ENCODE assay signal across 8 mouse cellular contexts in the genomic region with DNA sequence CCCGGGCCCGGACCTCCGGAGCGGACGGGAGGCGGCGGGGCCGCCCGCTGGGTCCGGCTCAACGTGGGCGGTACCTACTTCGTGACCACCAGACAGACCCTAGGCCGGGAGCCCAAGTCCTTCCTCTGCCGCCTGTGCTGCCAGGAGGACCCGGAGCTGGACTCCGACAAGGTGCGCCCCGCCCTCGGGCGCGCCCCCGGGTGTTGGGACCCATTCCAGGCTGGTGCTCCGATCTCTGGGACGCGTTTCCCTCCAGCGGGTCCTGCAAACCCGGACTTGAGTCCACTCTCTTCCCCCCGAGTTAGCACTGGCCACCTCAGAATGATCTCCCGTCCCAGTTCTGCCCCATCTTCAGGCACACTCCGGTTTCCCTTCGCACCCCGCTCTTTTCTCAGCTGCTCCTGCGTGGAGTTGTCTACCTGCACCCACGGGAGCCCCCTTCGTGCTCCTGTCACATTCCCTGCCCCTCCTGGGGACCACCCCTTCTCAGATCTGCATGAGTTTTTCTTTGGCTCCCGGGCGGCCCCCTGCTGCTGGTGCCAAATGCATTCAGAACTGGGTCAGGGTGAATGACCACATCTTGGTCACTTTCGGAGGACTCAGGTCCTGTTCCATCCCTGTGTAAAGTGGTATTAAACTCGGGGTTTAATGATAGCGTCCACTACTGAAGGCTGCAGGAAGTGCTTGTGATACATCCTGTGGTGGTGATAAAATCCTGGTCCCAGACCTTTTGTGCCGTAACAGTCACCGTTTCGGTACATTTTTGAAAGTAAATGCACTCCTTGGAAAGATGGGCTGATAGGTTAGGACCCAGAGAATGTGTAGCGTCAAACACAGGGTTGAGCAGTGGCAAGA. TPM values are rescaled to one million over a fixed set of nuclear protein-coding genes. Genes with fewer than 3 reads are reported as not detected.
DNase-seq lines count a peak whose midpoint lies in the region; ATAC-seq and TF ChIP-seq lines count a peak whose summit lies in the region.

No protein-coding gene starts in this region.

- intact Hi-C loops in heart, postnatal 14 days (cut with DNase I): loop anchor here (5.0 kb wide), 1 partner anchor 117 kb away; the partner anchor contains the start of gene Sumo2

- no peaks in the 10 kb centered on the region for H3K9me3 ChIP-seq in ES-E14 (ENCODE audit: control insufficient read depth, insufficient read depth, low read depth, low read length)
- H3K9me3 ChIP-seq in forebrain, embryonic 15.5 days: no peaks in the 10 kb centered on the region
- no peaks in the 10 kb centered on the region for H3K9me3 ChIP-seq in lung, postnatal 0 days (ENCODE audit: low read length)

- H3K27me3 ChIP-seq in forebrain, embryonic 15.5 days: no peaks in the 10 kb centered on the region
- H3K27me3 ChIP-seq in lung, postnatal 0 days (replicated peaks; ENCODE audit: insufficient read depth, low read length): no peaks in the 10 kb centered on the region

- ATAC-seq in forebrain, embryonic 15.5 days (replicated peaks): peak; percentile 73
- ATAC-seq in lung, postnatal 0 days: peak; percentile 58

- peaks cover 0 to 4% of the 10 kb centered on the region in 2 experiments; a peak in 2 of 4 replicates for H3K4me1 ChIP-seq in ES-E14 (ENCODE audit: control insufficient read depth in 2 of 2, insufficient read depth in 2 of 2, low read length in 2 of 2, poor library complexity in 1 of 2)
- H3K4me1 ChIP-seq in brown adipose tissue, adult 24 weeks (ENCODE audit: control insufficient read depth, insufficient read depth, insufficient read length, low read length): peaks cover 3% of the 10 kb centered on the region; the same call in 1 of the 2 replicates
- H3K4me1 ChIP-seq in forebrain, embryonic 15.5 days: peaks cover 28% of the 10 kb centered on the region
- H3K4me1 ChIP-seq in lung, postnatal 0 days (ENCODE audit: insufficient read depth, low read depth, low read length): peaks cover 8% of the 10 kb centered on the region; the same call in 1 of the 2 replicates

- WGBS in forebrain, embryonic 15.5 days: 2% methylated on average over 36 of the region's 45 CpGs
- 2% methylated on average over 36 of the region's 45 CpGs for WGBS in lung, postnatal 0 days

- no peak for DNase-seq in ES-E14 (ENCODE audit: low read depth, low spot score)
- DNase-seq in heart, postnatal 14 days: peak; percentile 70 to 74
- DNase-seq in layer of hippocampus, adult 9-11 months: peak; percentile 65
- peak; percentile 60 for DNase-seq in lung, postnatal 0 days (ENCODE audit: low spot score)
- DNase-seq in retina, postnatal 1 day: peak; percentile 65
- DNase-seq in yolk sac, embryonic 10.5 days (ENCODE audit: low spot score): peak; percentile 63

- no peak for TF ChIP-seq EP300 in lung, postnatal 0 days (IDR thresholded peaks at IDR 0.05)

- in situ Hi-C loops in ES-E14 (cut with MboI; ENCODE audit: low sequenced_read_pairs in 2 of 2, unreplicated experiment in 2 of 2): no loop called here

- H3K4me2 ChIP-seq in forebrain, embryonic 15.5 days (replicated peaks): peak overlapping the region; percentile 93
- peak overlapping the region; percentile 89 for H3K4me2 ChIP-seq in lung, postnatal 0 days (replicated peaks; ENCODE audit: low read depth, low read length)

- TF ChIP-seq CTCF in lung, postnatal 0 days (IDR thresholded peaks at IDR 0.05): no peak; the same call in 1 of the 2 replicates

- H3K27ac ChIP-seq in ES-E14 (ENCODE audit: insufficient read depth, low read depth, low read length, poor library complexity, severe bottlenecking): 0 out of 2 replicates have a peak overlapping the region, but pooled peaks have one; percentile 26
- peak overlapping the region; percentile 60 for H3K27ac ChIP-seq in brown adipose tissue, adult 24 weeks (replicated peaks; ENCODE audit: low read depth, low read length)
- H3K27ac ChIP-seq in forebrain, embryonic 15.5 days (replicated peaks): peak overlapping the region; percentile 84
- peak overlapping the region; percentile 84 for H3K27ac ChIP-seq in lung, postnatal 0 days (ENCODE audit: low read length)

- peak overlapping the region; percentile 84 to 97 for H3K4me3 ChIP-seq in ES-E14 (ENCODE audit: insufficient read depth in 1 of 2, low read depth in 1 of 2, low read length in 2 of 2, poor library complexity in 1 of 2, severe bottlenecking in 1 of 2)
- H3K4me3 ChIP-seq in brown adipose tissue, adult 24 weeks (ENCODE audit: insufficient read depth, low read depth, low read length): peak overlapping the region; percentile 88
- peak overlapping the region; percentile 97 for H3K4me3 ChIP-seq in forebrain, embryonic 15.5 days
- H3K4me3 ChIP-seq in lung, postnatal 0 days (ENCODE audit: low read depth, low read length): peak overlapping the region; percentile 95

- peaks cover 3% of the 10 kb centered on the region; the same call in 1 of the 2 replicates for H3K36me3 ChIP-seq in ES-E14 (ENCODE audit: control insufficient read depth, insufficient read depth, low read length, poor library complexity, severe bottlenecking)
- H3K36me3 ChIP-seq in forebrain, embryonic 15.5 days: peaks cover 13% of the 10 kb centered on the region
- H3K36me3 ChIP-seq in lung, postnatal 0 days (ENCODE audit: insufficient read depth, low read length): peaks cover 3% of the 10 kb centered on the region; the same call in 1 of the 2 replicates

- peak overlapping the region; percentile 86 for H3K9ac ChIP-seq in ES-E14 (ENCODE audit: insufficient read depth, low read depth, low read length, poor library complexity, severe bottlenecking)
- peak overlapping the region; percentile 97 for H3K9ac ChIP-seq in forebrain, embryonic 15.5 days (replicated peaks)
- peak overlapping the region; percentile 77 for H3K9ac ChIP-seq in lung, postnatal 0 days (replicated peaks; ENCODE audit: low read depth)

TF ChIP-seq in ES-E14, 5 proteins besides CTCF, POLR2A, EP300 and RAD21:
- TF ChIP-seq MAFK (IDR thresholded peaks at IDR 0.05; ENCODE audit: insufficient read depth, low read depth, low read length) (no peak), CHD2 (IDR thresholded peaks at IDR 0.05; ENCODE audit: low read depth, low read length) (no peak), ZNF384 (IDR thresholded peaks at IDR 0.05; ENCODE audit: low read depth, low read length) (no peak), HCFC1 (IDR thresholded peaks at IDR 0.05; ENCODE audit: borderline replicate concordance, insufficient read depth, low read length) (no peak), ZC3H11A (IDR thresholded peaks at IDR 0.05; ENCODE audit: borderline replicate concordance, low read depth, low read length) (no peak)

RNA-seq across cellular contexts. Expression of gene Kctd2, which starts 0.6 kb away (rescaled TPM):
- 14.0 and 19.5 TPM in 2 replicates for total RNA-seq in ES-E14 (2012; rRNA removed)
- 35.3 and 41.1 TPM in 2 replicates for polyA plus RNA-seq in brown adipose tissue, adult 24 weeks (2012; ENCODE audit: insufficient read depth, insufficient read length, missing spikeins)
- 23.6 and 26.3 TPM in 2 replicates for polyA plus RNA-seq in forebrain, embryonic 15.5 days (2015; fragmentation: Nextera tagmentation; extraction: Ambion mirVana)
- total RNA-seq in heart, postnatal 14 days (2021): 10 to 100 TPM; 22.2 to 25.2 TPM
- 18.6 and 19.1 TPM in 2 replicates for polyA plus RNA-seq in lung, postnatal 0 days (2015; fragmentation: Nextera tagmentation; extraction: Ambion mirVana)

RNA-seq across cellular contexts. Expression of gene Atp5h, which starts 0.8 kb away (rescaled TPM):
- 275 and 342 TPM in 2 replicates for total RNA-seq in ES-E14 (2012; rRNA removed)
- 2,910 and 3,016 TPM in 2 replicates for polyA plus RNA-seq in brown adipose tissue, adult 24 weeks (2012; ENCODE audit: insufficient read depth, insufficient read length, missing spikeins)
- 722 and 770 TPM in 2 replicates for polyA plus RNA-seq in forebrain, embryonic 15.5 days (2015; fragmentation: Nextera tagmentation; extraction: Ambion mirVana)
- 1,000 to 10,000 TPM; 2,066 to 2,137 TPM for total RNA-seq in heart, postnatal 14 days (2021)
- 669 and 721 TPM in 2 replicates for polyA plus RNA-seq in lung, postnatal 0 days (2015; fragmentation: Nextera tagmentation; extraction: Ambion mirVana)

RNA-seq across cellular contexts. Expression of gene Mrpl58, which starts 17.0 kb away (rescaled TPM):
- 79.5 and 89.3 TPM in 2 replicates for total RNA-seq in ES-E14 (2012; rRNA removed)
- polyA plus RNA-seq in brown adipose tissue, adult 24 weeks (2012; ENCODE audit: insufficient read depth, insufficient read length, missing spikeins): 129 and 138 TPM in 2 replicates
- polyA plus RNA-seq in forebrain, embryonic 15.5 days (2015; fragmentation: Nextera tagmentation; extraction: Ambion mirVana): 178 and 192 TPM in 2 replicates
- total RNA-seq in heart, postnatal 14 days (2021): 100 to 1,000 TPM; 128 to 140 TPM
- 154 and 180 TPM in 2 replicates for polyA plus RNA-seq in lung, postnatal 0 days (2015; fragmentation: Nextera tagmentation; extraction: Ambion mirVana)

RNA-seq across cellular contexts. Expression of gene Trim80, which starts 19.8 kb away (rescaled TPM):
- total RNA-seq in ES-E14 (2012; rRNA removed): 0.31 and 0.58 TPM in 2 replicates
- polyA plus RNA-seq in brown adipose tissue, adult 24 weeks (2012; ENCODE audit: insufficient read depth, insufficient read length, missing spikeins): 0.87 and 2.3 TPM in 2 replicates
- polyA plus RNA-seq in forebrain, embryonic 15.5 days (2015; fragmentation: Nextera tagmentation; extraction: Ambion mirVana): not detected in 2 replicates
- total RNA-seq in heart, postnatal 14 days (2021): under 1 TPM in 1 of 2 experiments, not detected in 1; 0.29 TPM
- polyA plus RNA-seq in lung, postnatal 0 days (2015; fragmentation: Nextera tagmentation; extraction: Ambion mirVana): not detected in 2 replicates

RNA-seq across cellular contexts. Expression of gene Cdr2l, which starts 38.8 kb away (rescaled TPM):
- total RNA-seq in ES-E14 (2012; rRNA removed): 8.5 and 10.4 TPM in 2 replicates
- 1.9 and 2.1 TPM in 2 replicates for polyA plus RNA-seq in brown adipose tissue, adult 24 weeks (2012; ENCODE audit: insufficient read depth, insufficient read length, missing spikeins)
- 20.9 and 21.2 TPM in 2 replicates for polyA plus RNA-seq in forebrain, embryonic 15.5 days (2015; fragmentation: Nextera tagmentation; extraction: Ambion mirVana)
- total RNA-seq in heart, postnatal 14 days (2021): 1 to 10 TPM; 8.7 to 9.9 TPM
- 14.0 and 15.8 TPM in 2 replicates for polyA plus RNA-seq in lung, postnatal 0 days (2015; fragmentation: Nextera tagmentation; extraction: Ambion mirVana)

Comparison
In these comparisons a context has a peak if more than half of its experiments do, and no peak if none do; other contexts are left out.
1. H3K27ac ChIP-seq: peak in every context shown above with its lines; median percentile 84 in forebrain, embryonic 15.5 days; 84 in lung, postnatal 0 days; 60 in brown adipose tissue, adult 24 weeks; 26 in ES-E14.